Mouse (Mus musculus) liver, embryonic 12.5 days (tissue): ENCODE measurements at regions not wholly inside any gene's neighbourhood (a gene's known extent, or its start where the extent isn't known, plus 50 kb on each side); places are given as distances from the start of the nearest gene placed in this dataset.
A peak's percentile ranks its signal among the peaks of the same experiment; 100 is the strongest.

Experiments used
- ATAC-seq: fragments of 200-750 bp; cut with Nextera tagmentation; 2 replicates; pipeline ENCODE4 v1.8.0; 2017; ENCODE audit warnings: moderate number of reproducible peaks, mild to moderate bottlenecking, moderate library complexity
- H3K27ac ChIP-seq: fragments of 300-500 bp; sonication (generic); 2 replicates; pipeline ENCODE4 v1.5.1; 2016; ENCODE audit warnings: mild to moderate bottlenecking
- H3K27me3 ChIP-seq: fragments of 300-500 bp; sonication (generic); replicated peaks from 2 replicates; pipeline ENCODE4 v1.6.1; 2016; ENCODE audit warnings: mild to moderate bottlenecking, moderate library complexity
- H3K36me3 ChIP-seq: fragments of 300-500 bp; sonication (generic); 2 replicates; pipeline ENCODE4 v1.6.1; 2016; ENCODE audit warnings: mild to moderate bottlenecking, moderate library complexity
- H3K4me1 ChIP-seq: fragments of 300-500 bp; sonication (generic); 2 replicates; pipeline ENCODE4 v1.6.1; 2016
- H3K4me2 ChIP-seq: fragments of 300-500 bp; sonication (generic); 2 replicates; pipeline ENCODE4 v1.6.1; 2016; ENCODE audit warnings: mild to moderate bottlenecking, moderate library complexity
- H3K4me3 ChIP-seq: fragments of 300-500 bp; sonication (generic); 2 replicates; pipeline ENCODE4 v1.5.1; 2016; ENCODE audit warnings: mild to moderate bottlenecking, moderate library complexity
- H3K9ac ChIP-seq: fragments of 300-500 bp; sonication (generic); 2 replicates; pipeline ENCODE4 v1.6.1; 2016; ENCODE audit warnings: mild to moderate bottlenecking, moderate library complexity
- H3K9me3 ChIP-seq: fragments of 300-500 bp; sonication (generic); replicated peaks from 2 replicates; pipeline ENCODE4 v1.6.1; 2016; ENCODE audit warnings: mild to moderate bottlenecking, moderate library complexity
- WGBS: fragments of 180-500 bp; shearing (Covaris S2); methylation state at CpG from one replicate; pipeline ENCODE4 v1.1.7; 2016; ENCODE audit not compliant: insufficient replicate concordance; 5-methylcytosine and 5-hydroxymethylcytosine counted together

- no peak overlapping the region for H3K27ac ChIP-seq
- H3K9me3 ChIP-seq: no peaks in the 10 kb centered on the region
- H3K27me3 ChIP-seq: no peaks in the 10 kb centered on the region; the same call in 1 of the 2 replicates
- WGBS: 50% methylated on average over 4 of the region's 4 CpGs
- H3K9ac ChIP-seq: no peak overlapping the region
- peak overlapping the region; percentile 85; the same call in 1 of the 2 replicates for H3K4me2 ChIP-seq
- H3K4me1 ChIP-seq: no peaks in the 10 kb centered on the region
- no peaks in the 10 kb centered on the region for H3K36me3 ChIP-seq
- ATAC-seq: no peak
- H3K4me3 ChIP-seq: no peak overlapping the region
Observed at GRCm38 (mm10) chr15:37134386-37134785, 126.8 kb upstream of the Zfp706 start.

GRCm38 (mm10) chr15:37133916-37134315, 126.3 kb upstream of the Zfp706 start:
- Histone ChIP-seq H3K9ac (no peak overlapping the region), H3K27ac (no peak overlapping the region), H3K36me3 (no peaks in the 10 kb centered on the region), H3K9me3 (no peaks in the 10 kb centered on the region), H3K4me2 (no peak overlapping the region), H3K4me1 (no peaks in the 10 kb centered on the region), H3K27me3 (no peaks in the 10 kb centered on the region; the same call in 1 of the 2 replicates), H3K4me3 (no peak overlapping the region)
- ATAC-seq: no peak
- 48% methylated on average over 5 of the region's 5 CpGs for WGBS

- no peaks in the 10 kb centered on the region for H3K4me1 ChIP-seq
- H3K36me3 ChIP-seq: no peaks in the 10 kb centered on the region
- no peak for ATAC-seq
- H3K4me3 ChIP-seq: no peak overlapping the region
- H3K27ac ChIP-seq: no peak overlapping the region
- H3K4me2 ChIP-seq: no peak overlapping the region
- H3K9me3 ChIP-seq: no peaks in the 10 kb centered on the region
- WGBS: 67% methylated on average over 7 of the region's 7 CpGs
- H3K27me3 ChIP-seq: no peaks in the 10 kb centered on the region
- no peak overlapping the region for H3K9ac ChIP-seq
Observed at GRCm38 (mm10) chr15:37127681-37128080, 120.1 kb upstream of the Zfp706 start.

GRCm38 (mm10) chr15:37127170-37127569, 119.6 kb upstream of the Zfp706 start:
- ATAC-seq: no peak
- no peaks in the 10 kb centered on the region for H3K36me3 ChIP-seq
- WGBS: 71% methylated on average over 4 of the region's 4 CpGs

GRCm38 (mm10) chr15:37125823-37126222, 118.2 kb upstream of the Zfp706 start:
- Histone ChIP-seq H3K4me3 (no peak overlapping the region), H3K9me3 (no peaks in the 10 kb centered on the region), H3K9ac (no peak overlapping the region), H3K27ac (no peak overlapping the region), H3K4me2 (no peak overlapping the region), H3K36me3 (no peaks in the 10 kb centered on the region), H3K27me3 (no peaks in the 10 kb centered on the region), H3K4me1 (no peaks in the 10 kb centered on the region)
- 56% methylated on average over 4 of the region's 4 CpGs for WGBS
- no peak for ATAC-seq

More at GRCm38 (mm10) chr15:37127170-37127569, 119.6 kb upstream of the Zfp706 start:
- H3K4me1 ChIP-seq: no peaks in the 10 kb centered on the region
- H3K27me3 ChIP-seq: no peaks in the 10 kb centered on the region
- no peak overlapping the region for H3K27ac ChIP-seq
- H3K9me3 ChIP-seq: no peaks in the 10 kb centered on the region
- no peak overlapping the region for H3K4me3 ChIP-seq
- no peak overlapping the region for H3K4me2 ChIP-seq
- no peak overlapping the region for H3K9ac ChIP-seq

- Histone ChIP-seq H3K9me3 (no peaks in the 10 kb centered on the region), H3K9ac (no peak overlapping the region), H3K4me3 (no peak overlapping the region), H3K27me3 (no peaks in the 10 kb centered on the region), H3K27ac (no peak overlapping the region), H3K36me3 (no peaks in the 10 kb centered on the region), H3K4me2 (no peak overlapping the region), H3K4me1 (no peaks in the 10 kb centered on the region)
- 50% methylated on average over 2 of the region's 2 CpGs for WGBS
- no peak for ATAC-seq
Observed at GRCm38 (mm10) chr15:37124951-37125350, 117.4 kb upstream of the Zfp706 start.

GRCm38 (mm10) chr15:37124299-37124698, 116.7 kb upstream of the Zfp706 start:
- ATAC-seq: no peak

GRCm38 (mm10) chr15:37120381-37120780, 112.8 kb upstream of the Zfp706 start:
- H3K27ac ChIP-seq: no peak overlapping the region
- WGBS: 18% methylated on average over 6 of the region's 6 CpGs
- no peak overlapping the region for H3K4me2 ChIP-seq
- H3K4me3 ChIP-seq: no peak overlapping the region
- H3K36me3 ChIP-seq: no peaks in the 10 kb centered on the region
- no peaks in the 10 kb centered on the region for H3K9me3 ChIP-seq
- ATAC-seq: no peak
- 0 out of 2 replicates have a peak, but pooled peaks cover under 1% of the 10 kb centered on the region for H3K27me3 ChIP-seq
- H3K9ac ChIP-seq: no peak overlapping the region
- H3K4me1 ChIP-seq: no peaks in the 10 kb centered on the region

More at GRCm38 (mm10) chr15:37124299-37124698, 116.7 kb upstream of the Zfp706 start:
- no peak overlapping the region for H3K9ac ChIP-seq
- no peak overlapping the region for H3K27ac ChIP-seq
- H3K4me3 ChIP-seq: no peak overlapping the region
- no peak overlapping the region for H3K4me2 ChIP-seq
- 74% methylated on average over 7 of the region's 7 CpGs for WGBS
- no peaks in the 10 kb centered on the region for H3K36me3 ChIP-seq
- H3K9me3 ChIP-seq: no peaks in the 10 kb centered on the region
- H3K27me3 ChIP-seq: no peaks in the 10 kb centered on the region
- no peaks in the 10 kb centered on the region for H3K4me1 ChIP-seq

- Histone ChIP-seq H3K9ac (no peak overlapping the region), H3K4me1 (no peaks in the 10 kb centered on the region)
Observed at GRCm38 (mm10) chr15:37114119-37114518, 106.5 kb upstream of the Zfp706 start.

GRCm38 (mm10) chr15:37110462-37110861, 102.9 kb upstream of the Zfp706 start:
- Histone ChIP-seq H3K9ac (no peak overlapping the region), H3K36me3 (no peaks in the 10 kb centered on the region), H3K4me2 (no peak overlapping the region), H3K9me3 (no peaks in the 10 kb centered on the region), H3K27ac (no peak overlapping the region), H3K4me3 (no peak overlapping the region), H3K4me1 (no peaks in the 10 kb centered on the region), H3K27me3 (peaks cover 11% of the 10 kb centered on the region; the same call in 1 of the 2 replicates)
- WGBS: 79% methylated on average over 14 of the region's 14 CpGs
- no peak for ATAC-seq

More at GRCm38 (mm10) chr15:37114119-37114518, 106.5 kb upstream of the Zfp706 start:
- Histone ChIP-seq H3K36me3 (no peaks in the 10 kb centered on the region), H3K27me3 (peaks cover 7% of the 10 kb centered on the region; the same call in 1 of the 2 replicates), H3K27ac (no peak overlapping the region), H3K4me3 (no peak overlapping the region), H3K4me2 (no peak overlapping the region), H3K9me3 (no peaks in the 10 kb centered on the region)
- no peak for ATAC-seq
- 23% methylated on average over 8 of the region's 8 CpGs for WGBS

GRCm38 (mm10) chr15:37102035-37102555, 94.5 kb upstream of the Zfp706 start:
- H3K4me2 ChIP-seq: no peak overlapping the region
- no peak overlapping the region for H3K4me3 ChIP-seq
- H3K9me3 ChIP-seq: no peaks in the 10 kb centered on the region
- no peaks in the 10 kb centered on the region for H3K36me3 ChIP-seq
- no peaks in the 10 kb centered on the region for H3K27me3 ChIP-seq
- WGBS: 66% methylated on average over 2 of the region's 2 CpGs
- H3K4me1 ChIP-seq: peaks cover 25% of the 10 kb centered on the region
- no peak overlapping the region for H3K27ac ChIP-seq
- H3K9ac ChIP-seq: no peak overlapping the region
- ATAC-seq: no peak

GRCm38 (mm10) chr15:37101419-37101818, 93.8 kb upstream of the Zfp706 start:
- Histone ChIP-seq H3K27me3 (no peaks in the 10 kb centered on the region), H3K9ac (no peak overlapping the region), H3K4me1 (peaks cover 25% of the 10 kb centered on the region), H3K9me3 (no peaks in the 10 kb centered on the region), H3K4me3 (no peak overlapping the region), H3K36me3 (no peaks in the 10 kb centered on the region), H3K27ac (no peak overlapping the region), H3K4me2 (no peak overlapping the region)
- ATAC-seq: no peak
- WGBS: 59% methylated on average over 1 of the region's 1 CpGs
